Mouse (Mus musculus): ENCODE measurements around the gene Zfp202. TPM values are rescaled to one million over a fixed set of nuclear protein-coding genes. Genes with fewer than 3 reads are reported as not detected.
A peak's percentile ranks its signal among the peaks of the same experiment; 100 is the strongest.
"Not testable (repeated sequence)": the region's sequence is repeated elsewhere in the genome, so short reads cannot be mapped to it uniquely, and the experiment has no call there.

Zfp202 gene
- 0.42 and 0.63 TPM in 2 replicates for polyA plus RNA-seq (2012; rRNA removed)

GRCm38 (mm10) chr9:40192098-40193038 is at the start of gene Zfp202:
Gene Zfp202, plus strand, starts transcription at chr9:40192316.
- no peak for DNase-seq (ENCODE audit: low read depth, low spot score)
- WGBS: under 1% methylated on average over 63 of the region's 63 CpGs

DNA sequence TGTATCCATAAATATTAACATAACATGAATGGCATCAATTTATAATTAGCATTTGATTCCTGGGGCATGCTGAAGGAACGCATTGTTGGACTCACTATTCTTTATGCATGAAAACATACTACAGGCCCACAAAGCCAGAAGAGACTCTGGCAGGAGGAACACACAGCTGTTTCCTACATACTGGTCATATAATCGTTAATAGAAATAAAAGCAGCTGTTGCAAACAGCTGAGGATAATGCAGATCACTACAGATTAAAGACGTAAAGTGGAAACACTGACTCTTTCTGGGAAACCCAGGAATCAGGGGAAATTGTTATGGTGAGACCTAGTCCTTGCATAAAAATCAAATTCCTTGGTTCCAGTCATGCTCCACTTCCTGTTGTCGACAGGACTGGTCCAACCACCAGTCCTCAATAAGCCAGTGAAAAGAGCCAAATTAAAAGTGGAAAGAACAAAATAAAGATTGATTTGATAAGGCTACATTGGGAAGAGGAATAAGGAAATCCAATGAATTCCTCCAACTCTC is 36.9 kb upstream of the Zfp202 start:
- 66% methylated on average over 4 of the region's 4 CpGs for WGBS

DNA sequence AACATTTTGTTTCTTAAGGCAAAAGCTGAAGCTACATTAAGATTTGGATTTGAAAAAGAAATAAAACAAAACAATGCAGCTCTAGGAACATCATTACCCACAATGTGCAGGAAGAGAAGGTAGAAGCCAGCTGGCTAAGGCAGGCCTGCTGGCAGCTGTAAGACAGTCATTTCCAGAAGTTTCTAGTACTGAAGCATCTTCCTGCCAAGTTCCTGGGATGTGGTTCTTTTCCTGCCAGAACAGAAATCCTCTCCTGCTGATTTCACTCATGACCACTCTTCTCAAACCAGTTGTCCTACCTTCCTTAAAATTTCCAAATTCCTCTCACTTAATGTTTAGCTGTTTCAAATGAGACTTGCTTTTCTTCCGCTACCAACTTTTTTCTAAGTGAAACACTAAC is 25.7 kb upstream of the Zfp202 start:
- DNase-seq (ENCODE audit: low read depth, low spot score): no peak
- 92% methylated on average over 1 of the region's 1 CpGs for WGBS

More for the DNA sequence above, 36.9 kb upstream of the Zfp202 start:
- no peak for DNase-seq (ENCODE audit: low read depth, low spot score)

GRCm38 (mm10) chr9:40177017-40177416 is 15.1 kb upstream of the Zfp202 start:
- DNase-seq (ENCODE audit: low read depth, low spot score): no peak
- 71% methylated on average over 6 of the region's 6 CpGs for WGBS

GRCm38 (mm10) chr9:40180620-40181019 is 11.5 kb upstream of the Zfp202 start, which contains the start of gene Olfr986:
Gene Olfr986, plus strand, starts transcription at chr9:40180920.
- 88% methylated on average over 5 of the region's 5 CpGs for WGBS
- DNase-seq (ENCODE audit: low read depth, low spot score): no peak

DNA sequence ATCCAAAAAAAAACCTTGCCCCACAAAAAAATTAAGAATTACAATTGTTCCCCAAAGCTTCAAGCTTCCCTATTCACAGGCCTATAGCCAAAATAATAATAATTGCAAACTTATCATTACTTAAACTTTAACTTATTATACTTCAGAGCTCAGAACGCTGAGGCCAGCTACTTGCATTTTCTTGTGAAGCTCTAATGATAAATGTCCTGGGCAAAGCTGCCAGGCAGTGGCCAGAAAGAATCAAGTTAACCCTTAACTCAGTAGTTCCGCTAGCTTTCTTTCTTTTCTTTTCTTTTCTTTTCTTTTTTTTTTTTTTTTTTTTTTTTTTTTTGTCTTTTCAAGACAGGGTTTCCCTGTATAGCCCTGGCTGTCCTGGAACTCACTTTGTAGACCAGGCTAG is 7.0 kb upstream of the Zfp202 start:
- not testable (repeated sequence) for DNase-seq (ENCODE audit: low read depth, low spot score)
- 70% methylated on average over 2 of the region's 2 CpGs for WGBS

DNA sequence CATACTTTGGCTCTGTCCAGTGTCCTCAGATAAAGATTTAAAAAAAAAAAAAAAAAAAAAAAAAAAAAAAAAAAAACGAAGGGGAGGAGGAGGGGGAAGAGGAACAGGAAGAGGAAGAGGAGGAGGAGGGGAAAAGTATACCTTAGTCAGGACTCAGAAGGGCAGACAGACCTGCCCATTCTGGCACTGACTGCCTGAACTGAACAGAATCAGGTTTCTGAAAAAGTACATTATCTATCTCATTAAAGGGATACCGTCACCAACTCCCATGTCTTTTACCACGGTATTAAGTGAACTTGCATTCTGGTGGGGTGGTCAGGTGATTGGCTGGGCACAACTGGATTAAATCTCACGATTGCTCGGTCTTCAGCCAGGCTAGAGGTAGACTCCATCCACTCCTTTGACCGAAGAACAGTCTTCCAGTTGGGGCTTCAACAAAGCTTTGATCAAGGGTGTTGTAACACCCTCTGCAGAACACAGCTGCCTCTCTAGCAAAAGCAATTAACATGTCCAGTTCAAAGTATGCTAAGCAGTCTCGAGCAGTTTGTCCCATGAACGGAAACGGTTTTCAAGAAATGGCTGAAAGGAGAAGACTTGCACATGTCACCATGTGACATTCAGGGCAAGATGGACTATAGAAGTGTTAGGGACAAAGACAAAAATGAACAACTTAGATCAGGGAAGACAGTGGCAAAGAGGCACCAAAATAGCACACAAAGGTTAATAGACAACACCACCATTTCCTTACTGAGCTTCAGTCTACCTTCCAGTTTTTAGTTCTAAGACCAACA is 835 bp upstream of the Zfp202 start:
- DNase-seq (ENCODE audit: low read depth, low spot score): no peak
- WGBS: 75% methylated on average over 9 of the region's 9 CpGs

GRCm38 (mm10) chr9:40195981-40196380 is 3.9 kb downstream of the Zfp202 start:
- no peak for DNase-seq (ENCODE audit: low read depth, low spot score)
- 41% methylated on average over 3 of the region's 3 CpGs for WGBS

DNA sequence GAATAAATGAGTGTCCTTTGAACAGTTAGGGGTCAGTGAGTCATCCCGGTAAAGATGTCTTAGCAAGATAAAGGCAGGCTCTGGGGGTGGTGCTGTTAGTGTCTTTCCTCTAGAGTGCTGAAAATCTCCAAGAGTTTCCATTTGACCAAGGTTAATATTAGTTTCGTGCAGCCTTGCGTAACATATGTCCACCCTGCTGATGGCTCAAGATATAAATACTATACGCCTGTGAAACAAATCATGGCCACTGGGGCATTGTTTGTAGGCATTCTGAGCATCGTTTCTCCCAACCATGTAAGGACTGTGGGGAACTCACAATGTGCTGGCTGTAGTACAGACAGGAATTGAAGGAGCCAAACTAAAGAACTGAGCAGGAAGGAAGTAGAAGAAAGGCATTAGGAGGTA is 14.4 kb downstream of the Zfp202 start:
- WGBS: 66% methylated on average over 5 of the region's 5 CpGs
- no peak for DNase-seq (ENCODE audit: low read depth, low spot score)

DNA sequence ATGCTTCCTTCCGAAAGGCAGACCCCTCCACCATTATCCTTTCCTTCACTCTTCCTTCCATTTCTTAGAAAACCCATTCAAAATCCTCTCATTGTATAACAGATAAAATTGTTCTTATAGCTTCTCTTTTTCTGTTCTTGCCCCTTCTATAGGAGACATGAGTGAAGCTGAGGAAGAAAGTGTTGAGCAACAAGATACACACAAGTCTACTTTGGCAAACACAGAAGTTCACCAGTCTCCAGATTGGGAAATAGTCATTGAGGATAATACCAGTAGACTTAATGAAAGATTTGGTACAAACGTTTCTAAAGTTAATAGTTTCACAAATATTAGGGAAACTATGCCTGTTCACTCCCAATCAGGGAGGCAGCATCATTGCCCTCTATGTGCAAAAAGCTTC is 18.6 kb downstream of the Zfp202 start:
- WGBS: 86% methylated on average over 2 of the region's 2 CpGs
- no peak for DNase-seq (ENCODE audit: low read depth, low spot score)

GRCm38 (mm10) chr9:40214058-40214457 is 21.9 kb downstream of the Zfp202 start:
- no peak for DNase-seq (ENCODE audit: low read depth, low spot score)
- WGBS: 94% methylated on average over 5 of the region's 5 CpGs

GRCm38 (mm10) chr9:40216651-40217050 is 24.5 kb downstream of the Zfp202 start:
- 66% methylated on average over 4 of the region's 4 CpGs for WGBS
- no peak for DNase-seq (ENCODE audit: low read depth, low spot score)

- WGBS: 62% methylated on average over 4 of the region's 4 CpGs
- no peak for DNase-seq (ENCODE audit: low read depth, low spot score)
These were observed 32.2 kb downstream of the Zfp202 start for GRCm38 (mm10) chr9:40224289-40224688.

GRCm38 (mm10) chr9:40227874-40228789 is 36.0 kb downstream of the Zfp202 start:
- peak; percentile 73 for DNase-seq (ENCODE audit: low read depth, low spot score)
- WGBS: 64% methylated on average over 10 of the region's 10 CpGs

DNA sequence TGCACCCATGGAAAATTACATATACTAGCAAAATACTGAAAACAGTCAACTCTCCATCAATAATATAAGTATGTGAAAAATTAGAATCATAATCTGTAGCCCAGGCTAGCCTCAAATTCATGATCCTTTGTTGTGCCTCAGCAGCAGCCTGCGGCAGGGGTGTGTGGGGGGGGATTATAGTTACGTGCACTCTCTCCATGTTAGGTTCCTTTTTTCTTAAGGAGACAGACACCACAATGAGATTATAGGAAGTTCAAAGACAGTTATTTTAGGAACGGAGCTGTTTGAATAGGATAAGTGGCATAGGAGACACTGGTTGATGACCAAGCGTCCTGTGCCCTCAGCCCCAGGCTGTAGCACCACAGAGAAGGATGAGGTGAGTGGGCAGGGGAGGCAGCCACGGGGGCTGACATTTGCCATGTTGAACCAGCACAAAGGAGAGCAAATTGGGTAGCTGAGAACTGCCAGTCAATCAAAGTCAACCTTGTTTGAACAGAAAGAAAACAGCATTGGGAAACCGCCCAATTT is 36.8 kb downstream of the Zfp202 start:
- no peak for DNase-seq (ENCODE audit: low read depth, low spot score)
- 59% methylated on average over 6 of the region's 6 CpGs for WGBS

DNA sequence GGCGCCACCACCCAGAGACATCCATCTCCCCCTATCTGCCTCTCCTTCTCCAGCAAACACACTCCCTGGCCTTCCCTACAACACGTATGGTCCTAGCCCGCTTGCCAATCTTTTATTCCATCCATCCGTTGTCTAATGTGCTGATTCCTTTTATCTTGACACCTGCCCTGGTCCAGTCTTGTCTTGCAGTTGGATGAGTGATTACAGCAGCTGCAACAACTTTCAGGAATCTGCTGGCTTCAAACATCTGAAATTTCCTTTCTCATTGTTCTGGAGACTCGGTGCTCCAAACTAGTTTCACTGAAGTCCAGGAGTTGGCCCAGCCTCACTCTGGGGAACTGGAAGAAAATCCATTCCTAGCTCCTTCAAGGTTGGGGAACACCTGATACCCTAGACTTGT is 37.4 kb downstream of the Zfp202 start:
- WGBS: 71% methylated on average over 5 of the region's 5 CpGs
- DNase-seq (ENCODE audit: low read depth, low spot score): no peak

GRCm38 (mm10) chr9:40231019-40231418 is 38.9 kb downstream of the Zfp202 start:
- DNase-seq (ENCODE audit: low read depth, low spot score): no peak
- WGBS: 74% methylated on average over 3 of the region's 3 CpGs

- DNase-seq (ENCODE audit: low read depth, low spot score): no peak
- WGBS: 47% methylated on average over 10 of the region's 10 CpGs
These were observed 42.3 kb downstream of the Zfp202 start for GRCm38 (mm10) chr9:40234233-40235072.
